ENCODE assay signal across 13 mouse cellular contexts in genomic region chr10:82955117-82955516, GRCm38 (mm10). TPM values are rescaled to one million over a fixed set of nuclear protein-coding genes. Genes with fewer than 3 reads are reported as not detected.
DNase-seq lines count a peak whose midpoint lies in the region; ATAC-seq and TF ChIP-seq lines count a peak whose summit lies in the region.
"Had no signal": no experiment of that assay in that cellular context is flagged by ENCODE, and none has a peak within 500 bp of the region (broad histone marks: within the 10 kb centered on the region; RNA-seq: fewer than 3 reads in every experiment).

No protein-coding gene starts in this region.

- no peak overlapping the region for H3K4me2 ChIP-seq in lung, embryonic 14.5 days
- H3K4me2 ChIP-seq in liver, embryonic 12.5 days, result no peak overlapping the region
- H3K4me2 ChIP-seq: limb, embryonic 12.5 days had no signal

- 88% methylated on average over 18 of the region's 18 CpGs for WGBS in lung, embryonic 14.5 days
- 79% methylated on average over 18 of the region's 18 CpGs for WGBS in liver, embryonic 12.5 days (ENCODE audit: insufficient replicate concordance)

- ATAC-seq in lung, embryonic 14.5 days (ENCODE audit: insufficient read depth), result no peak
- 0 out of 2 replicates have a peak, but pooled peaks have one; percentile 57 for ATAC-seq in liver, embryonic 12.5 days

- H3K27me3 ChIP-seq in lung, embryonic 14.5 days (ENCODE audit: insufficient read depth, low read length), result no peaks in the 10 kb centered on the region
- H3K27me3 ChIP-seq in liver, embryonic 12.5 days (replicated peaks), result peaks cover 23% of the 10 kb centered on the region
- no peaks in the 10 kb centered on the region for H3K27me3 ChIP-seq in splenic B cell, adult 2 months (ENCODE audit: control insufficient read depth, insufficient read depth, low read length, poor library complexity, severe bottlenecking)

- H3K36me3 ChIP-seq in lung, embryonic 14.5 days (ENCODE audit: insufficient read depth), result no peaks in the 10 kb centered on the region
- H3K36me3 ChIP-seq in liver, embryonic 12.5 days, result no peaks in the 10 kb centered on the region
- H3K36me3 ChIP-seq in splenic B cell, adult 2 months (ENCODE audit: control insufficient read depth, insufficient read depth, low read length, poor library complexity, severe bottlenecking), result no peaks in the 10 kb centered on the region
- H3K36me3 ChIP-seq: limb, embryonic 12.5 days had no signal

- no peak for TF ChIP-seq CTCF in lung, embryonic 14.5 days (IDR thresholded peaks at IDR 0.05; ENCODE audit: low read depth)

- H3K9ac ChIP-seq in lung, embryonic 14.5 days, result no peak overlapping the region
- no peak overlapping the region for H3K9ac ChIP-seq in liver, embryonic 12.5 days
- H3K9ac ChIP-seq: limb, embryonic 12.5 days had no signal

- no peak overlapping the region for H3K4me3 ChIP-seq in lung, embryonic 14.5 days (ENCODE audit: low read depth, low read length)
- no peak overlapping the region for H3K4me3 ChIP-seq in liver, embryonic 12.5 days
- H3K4me3 ChIP-seq: heart, adult 2 months; limb, embryonic 12.5 days had no signal

- no peaks in the 10 kb centered on the region for H3K4me1 ChIP-seq in lung, embryonic 14.5 days (ENCODE audit: insufficient read depth)
- no peaks in the 10 kb centered on the region for H3K4me1 ChIP-seq in liver, embryonic 12.5 days
- H3K4me1 ChIP-seq: limb, embryonic 12.5 days had no signal

- DNase-seq in lung, embryonic 14.5 days, result peak; percentile 10
- no peak for DNase-seq in lung, postnatal 10 days
- peak; percentile 44 for DNase-seq in ZHBTc4 (ENCODE audit: low read depth, low spot score)
- peak; percentile 41 for DNase-seq in splenic B cell, adult 2 months (ENCODE audit: low read depth, low spot score)
- no peak for DNase-seq in layer of hippocampus, postnatal 36 days
- DNase-seq in gastrocnemius, postnatal 25 days, result no peak
- DNase-seq: cerebellum, postnatal 25 days; heart, adult 2 months; heart, postnatal 4 days; kidney, adult 9 months; layer of hippocampus, adult 9-11 months had no signal

- H3K27ac ChIP-seq in lung, embryonic 14.5 days (ENCODE audit: low read depth), result no peak overlapping the region
- no peak overlapping the region for H3K27ac ChIP-seq in liver, embryonic 12.5 days
- H3K27ac ChIP-seq: heart, adult 2 months; limb, embryonic 12.5 days had no signal

- no peaks in the 10 kb centered on the region for H3K9me3 ChIP-seq in lung, embryonic 14.5 days (ENCODE audit: low read depth, low read length)
- H3K9me3 ChIP-seq in liver, embryonic 12.5 days (replicated peaks), result 0 out of 2 replicates have a peak, but pooled peaks cover 4% of the 10 kb centered on the region

RNA-seq across cellular contexts. Expression of gene Chst11, which starts 30.2 kb away (rescaled TPM):
- polyA plus RNA-seq in lung, embryonic 14.5 days (2014; fragmentation: Nextera tagmentation; extraction: Ambion mirVana), result 2.3 and 2.6 TPM in 2 replicates
- 1.9 TPM in 2 replicates for polyA plus RNA-seq in liver, embryonic 12.5 days (2016; fragmentation: Nextera tagmentation; extraction: Ambion mirVana)
- 10 to 100 TPM; 53.7 to 54.5 TPM for total RNA-seq in layer of hippocampus, postnatal 36 days (2021)
- total RNA-seq in gastrocnemius, postnatal 25 days (2021), result under 1 TPM; 0.94 to 1.00 TPM

Comparison
In these comparisons a context has a peak if more than half of its experiments do, and no peak if none do; other contexts are left out.
1. DNase-seq: peak in lung, embryonic 14.5 days (single experiment), ZHBTc4 (single experiment) and splenic B cell, adult 2 months (single experiment); none in lung, postnatal 10 days (single experiment), layer of hippocampus, postnatal 36 days (0 of 2) and gastrocnemius, postnatal 25 days (single experiment).
2. RNA of gene Chst11, which starts 30.2 kb away (total RNA-seq): 53.7 to 54.5 TPM in layer of hippocampus, postnatal 36 days; 0.94 to 1.00 TPM in gastrocnemius, postnatal 25 days; every median in the first group is over 10 times any median in the second.